Mouse (Mus musculus): Measurements from ENCODE around the gene Klhl3.

Klhl3 gene

DNA sequence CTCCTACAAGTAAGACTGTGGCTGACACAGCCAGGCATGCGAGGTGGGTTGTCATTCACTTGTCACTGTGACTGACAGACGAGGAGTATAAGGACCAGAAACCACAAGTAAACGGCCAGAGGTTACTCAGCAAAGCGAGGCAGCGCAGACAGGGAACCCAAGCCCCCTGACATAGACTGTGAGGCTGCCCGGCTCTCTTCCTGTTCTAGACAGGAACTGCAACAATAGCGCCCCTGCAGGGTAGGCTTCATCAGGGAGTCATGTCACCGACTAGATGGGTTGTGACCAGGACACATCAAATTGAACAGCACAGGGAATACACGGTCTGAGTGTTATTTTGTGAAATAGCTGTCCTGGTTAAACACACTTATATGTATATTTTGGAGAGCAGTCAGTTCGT is 93.0 kb downstream of the Klhl3 start:
- DNase-seq, result no peak

DNA sequence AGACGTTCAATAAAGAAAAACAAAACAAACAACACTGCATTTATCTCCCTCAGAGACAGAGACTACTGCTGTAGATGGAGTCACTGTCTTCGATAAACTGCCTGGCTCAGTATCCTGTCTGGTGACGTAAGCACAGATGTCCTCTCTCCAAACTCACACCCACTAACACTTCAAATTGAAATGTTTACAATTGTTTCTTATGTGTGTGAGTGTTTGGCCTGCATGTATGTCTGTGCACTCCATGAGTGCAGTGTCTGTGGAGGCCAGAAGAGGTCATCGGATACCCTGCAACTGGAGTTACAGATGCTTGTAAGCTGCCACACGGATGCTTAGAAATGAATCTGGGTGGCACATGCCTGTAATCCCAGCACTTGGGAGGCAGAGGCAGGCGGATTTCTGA is 96.1 kb downstream of the Klhl3 start:
- DNase-seq, result no peak

DNA sequence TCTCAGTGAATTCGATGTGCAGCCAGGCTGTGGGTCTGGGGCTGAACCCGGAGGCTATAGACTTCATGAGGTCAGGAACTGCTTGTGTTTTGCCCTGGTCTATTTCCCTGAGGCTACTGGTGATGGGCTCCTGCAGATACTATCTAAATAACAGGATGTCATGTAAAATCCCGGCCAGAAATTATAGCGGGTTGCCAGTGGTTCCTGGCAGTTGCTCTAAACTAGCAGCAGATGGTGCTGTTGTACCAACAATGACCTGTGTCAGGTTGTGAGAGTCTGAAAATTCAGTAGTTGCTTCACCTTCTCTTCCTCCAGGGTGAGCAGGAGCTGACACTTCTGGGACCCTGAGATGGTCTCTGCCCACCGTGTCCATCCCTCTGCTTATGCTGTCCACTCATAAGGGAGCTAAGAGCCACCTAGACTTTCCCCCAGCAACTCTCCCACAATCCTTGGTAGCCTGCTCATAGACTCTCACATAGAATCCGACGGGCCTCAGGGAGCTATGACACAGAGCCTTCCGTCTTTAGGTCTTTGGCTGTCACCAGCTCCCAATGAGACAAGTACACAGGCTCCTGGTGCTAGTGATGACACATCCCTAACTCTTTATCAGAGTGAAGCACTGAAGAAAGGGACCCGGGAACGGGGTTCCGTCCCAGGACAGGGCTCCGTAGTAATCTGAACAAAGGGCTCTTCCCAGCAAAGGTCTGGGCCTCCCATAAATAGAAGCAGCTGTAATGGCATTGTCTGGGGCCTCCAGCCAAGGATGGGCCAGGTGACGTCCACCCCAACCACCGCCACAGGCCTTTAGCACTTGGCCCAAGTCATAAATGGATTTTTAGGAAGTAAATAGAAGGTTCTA is 101.1 kb downstream of the Klhl3 start:
- peak; percentile 96 for DNase-seq

DNA sequence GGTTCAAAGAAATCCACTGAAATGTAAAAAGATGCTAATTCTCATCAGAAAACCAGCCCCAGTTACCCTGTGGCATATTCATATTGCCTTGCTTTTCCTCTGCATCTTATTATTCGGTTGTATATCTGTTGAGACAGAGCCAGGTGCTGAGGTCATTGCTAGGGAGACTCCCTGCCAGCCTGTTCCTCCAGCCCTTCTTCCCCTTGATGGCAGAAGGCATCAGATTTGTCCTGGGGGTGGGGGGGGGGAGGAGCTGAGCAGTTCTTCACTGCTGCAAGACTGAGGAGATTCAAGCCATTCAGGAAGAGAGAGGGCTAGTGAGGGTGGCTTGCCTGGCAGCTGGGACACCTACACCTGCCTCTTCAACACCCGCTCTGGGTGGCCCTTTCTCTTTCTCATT is 101.9 kb downstream of the Klhl3 start:
- DNase-seq, result peak; percentile 88

DNA sequence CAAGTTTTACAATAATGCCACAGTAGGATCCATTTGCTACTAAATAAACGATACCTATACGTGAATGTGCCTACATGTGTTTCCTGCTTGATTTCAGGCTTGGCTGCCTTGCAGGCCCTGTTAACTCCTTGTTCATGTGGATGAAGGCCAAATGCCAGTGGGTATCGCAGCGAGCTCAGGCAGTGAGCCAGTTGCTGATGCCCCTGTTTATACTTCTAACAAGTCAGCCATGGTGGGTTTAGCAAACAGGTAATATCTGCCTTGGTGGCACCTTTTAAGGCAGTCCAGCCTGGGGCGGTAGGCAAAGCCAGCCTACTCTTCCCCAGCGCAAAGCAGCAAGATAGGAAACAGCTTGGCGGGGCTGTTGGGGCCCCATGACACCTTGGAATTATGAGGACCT is 103.0 kb downstream of the Klhl3 start:
- peak; percentile 71 for DNase-seq

DNA sequence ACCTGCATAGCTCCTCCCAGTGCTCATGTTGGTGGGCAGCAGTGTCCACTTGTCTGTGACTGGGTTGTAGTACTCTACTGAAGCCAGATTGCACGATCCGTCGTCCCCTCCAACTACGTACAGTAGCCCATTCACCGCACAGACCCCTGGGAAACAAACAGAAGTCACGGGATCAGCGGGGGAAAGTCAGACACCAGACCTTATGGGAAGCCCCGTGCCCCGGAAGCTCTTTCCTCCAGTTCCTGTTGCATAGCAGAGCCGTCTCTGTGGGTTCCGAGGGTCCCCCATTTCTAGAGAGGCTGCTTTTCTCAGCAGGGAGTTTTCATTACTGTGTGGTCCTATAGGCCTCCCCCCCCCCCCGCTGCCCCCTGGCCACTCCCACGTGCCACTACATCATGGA is 104.1 kb downstream of the Klhl3 start:
- DNase-seq, result no peak

DNA sequence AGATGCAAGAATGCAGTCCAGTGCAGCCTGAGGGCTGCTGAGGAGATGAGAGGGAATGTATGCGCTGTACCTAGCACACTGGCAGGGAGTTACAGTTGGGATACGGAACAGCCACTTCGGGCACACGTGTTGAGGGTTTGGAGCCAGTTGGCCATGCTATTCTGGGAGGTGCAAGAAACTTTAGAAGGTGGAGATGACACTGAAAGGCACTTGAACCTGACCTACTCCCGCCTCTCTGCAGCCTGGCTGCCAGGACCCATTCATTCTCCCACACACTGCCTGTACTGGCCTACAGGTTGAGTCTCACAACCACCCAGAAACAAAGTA is 105.4 kb downstream of the Klhl3 start:
- DNase-seq, result no peak

DNA sequence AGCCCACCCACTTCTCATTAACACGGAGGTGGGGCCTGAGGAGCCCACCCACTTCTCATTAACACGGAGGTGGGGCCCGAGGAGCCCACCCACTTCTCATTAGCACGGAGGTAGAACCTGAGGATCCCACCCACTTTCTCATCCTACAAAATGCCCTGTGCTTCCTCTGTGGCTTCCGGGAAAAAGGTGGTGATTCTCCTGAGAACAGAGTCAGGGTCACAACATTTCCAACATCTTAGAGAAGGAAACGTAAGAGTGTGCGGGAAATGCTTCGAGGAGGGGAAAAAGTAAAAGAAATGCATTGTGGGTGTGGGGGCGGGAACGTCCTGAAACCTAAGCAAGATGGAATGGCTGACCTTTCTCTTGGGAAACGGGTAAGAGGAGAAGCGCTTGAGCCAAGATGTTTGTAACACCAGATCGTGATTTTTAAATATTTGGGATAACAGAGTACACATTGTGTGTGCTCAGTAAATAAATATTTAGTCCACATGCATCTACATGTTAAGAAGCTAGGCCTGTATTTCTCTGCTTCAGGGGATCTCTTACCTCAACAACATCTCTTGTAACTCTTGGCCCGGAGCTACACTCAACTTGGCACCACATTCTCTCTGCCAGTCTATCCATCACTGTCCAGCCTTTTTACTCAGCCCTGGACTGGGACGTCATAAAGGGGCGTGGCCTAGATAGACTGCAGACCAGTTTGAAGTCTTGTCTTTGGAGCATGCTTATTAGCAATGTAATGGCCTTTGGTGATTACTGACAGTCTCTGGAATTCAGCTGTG is 105.9 kb downstream of the Klhl3 start:
- no peak for DNase-seq

DNA sequence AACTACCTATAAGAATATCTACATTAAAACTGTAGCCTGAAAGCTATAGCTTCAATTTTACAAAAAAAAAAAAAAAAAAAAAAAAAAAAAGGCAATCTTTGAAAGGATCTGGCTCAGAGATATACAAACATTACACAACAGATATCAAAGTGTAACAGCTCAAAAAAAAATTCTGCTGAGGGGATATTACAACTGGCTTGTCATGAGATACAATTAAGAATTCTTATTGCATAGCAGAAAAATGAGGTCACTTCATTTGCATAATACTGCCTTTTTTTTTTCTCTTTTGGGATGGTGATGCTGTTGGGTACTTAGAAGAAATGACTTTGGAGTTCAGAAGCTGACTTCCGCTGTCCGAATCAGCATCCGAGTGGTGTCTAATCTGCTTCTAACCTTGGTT is 111.6 kb downstream of the Klhl3 start:
- DNase-seq, result no peak

DNA sequence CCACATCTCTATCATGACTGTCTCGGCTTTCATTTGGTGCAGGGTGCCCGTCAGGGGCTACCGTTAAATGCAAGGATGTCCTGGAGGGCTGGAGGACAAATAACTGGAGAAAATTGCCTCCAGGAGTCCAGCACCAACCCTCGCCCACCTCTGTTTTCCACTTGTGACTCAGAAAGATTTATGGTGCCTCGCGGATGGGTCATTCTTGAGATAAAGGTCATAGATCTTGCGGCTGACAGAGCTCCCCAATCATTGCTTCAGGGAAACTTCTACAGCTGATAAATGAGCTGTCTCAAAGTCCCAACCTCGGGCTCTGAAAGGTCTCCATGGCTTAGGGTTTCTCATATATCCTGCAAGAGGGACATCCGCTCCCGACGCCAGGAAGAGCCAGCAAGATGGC is 116.9 kb downstream of the Klhl3 start:
- no peak for DNase-seq

DNA sequence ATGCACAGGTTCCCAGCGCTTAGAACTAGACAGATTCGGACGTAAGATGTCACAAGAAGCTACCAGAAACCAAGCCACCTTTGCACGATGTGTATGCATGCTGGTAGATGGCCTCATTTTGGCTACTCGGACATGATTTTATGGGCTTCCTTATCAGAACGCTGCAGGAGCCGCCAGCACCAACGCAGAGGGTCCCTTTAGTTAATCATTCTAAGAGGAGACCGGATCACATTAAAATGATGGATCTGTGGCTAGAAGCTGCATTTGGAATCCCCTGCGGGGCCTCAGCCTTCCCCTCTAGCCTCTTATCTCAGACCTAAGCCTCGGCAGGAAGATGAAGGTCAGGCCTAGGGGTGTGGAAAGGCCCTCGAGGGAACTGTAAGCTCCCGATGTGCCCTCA is 117.5 kb downstream of the Klhl3 start:
- DNase-seq, result no peak

DNA sequence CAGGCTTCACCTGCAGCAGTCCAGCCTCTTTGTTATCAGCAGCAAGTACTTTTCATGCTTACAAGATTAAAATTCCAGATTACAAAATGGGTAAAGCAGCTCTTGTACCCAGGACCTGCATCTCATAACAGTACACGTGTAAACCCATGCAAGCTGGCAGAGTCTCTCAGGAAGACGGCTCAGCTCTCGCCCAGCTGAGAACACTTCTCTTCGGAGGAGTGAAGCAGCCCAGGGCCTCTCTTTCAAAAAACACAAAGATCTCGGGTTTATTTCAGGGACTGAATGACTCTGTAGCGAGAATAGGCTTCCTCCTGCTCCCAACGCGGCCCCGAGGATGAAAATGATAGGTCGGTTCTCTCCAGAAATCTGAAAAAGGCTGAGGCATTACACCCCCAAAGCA is 128.8 kb downstream of the Klhl3 start:
- no peak for DNase-seq

DNA sequence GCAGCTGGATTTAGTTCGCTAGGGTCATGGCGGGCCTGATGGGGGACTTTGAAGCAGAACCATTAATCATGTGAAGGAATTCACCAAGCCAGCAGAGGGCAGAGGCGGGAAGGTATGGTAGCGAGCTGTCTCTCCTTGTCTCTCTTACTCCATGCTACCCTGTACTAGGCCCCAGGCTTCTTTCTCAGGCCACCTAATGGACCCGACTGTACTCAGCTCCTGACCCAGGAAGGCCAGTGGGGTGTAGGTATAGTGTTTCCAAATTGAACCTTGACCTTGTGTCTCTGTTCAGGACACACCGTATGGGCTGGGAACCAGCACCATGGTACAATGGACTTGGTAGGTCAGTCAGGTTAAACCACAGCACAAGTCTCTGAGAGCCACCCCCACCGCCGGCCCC is 129.2 kb downstream of the Klhl3 start:
- no peak for DNase-seq

DNA sequence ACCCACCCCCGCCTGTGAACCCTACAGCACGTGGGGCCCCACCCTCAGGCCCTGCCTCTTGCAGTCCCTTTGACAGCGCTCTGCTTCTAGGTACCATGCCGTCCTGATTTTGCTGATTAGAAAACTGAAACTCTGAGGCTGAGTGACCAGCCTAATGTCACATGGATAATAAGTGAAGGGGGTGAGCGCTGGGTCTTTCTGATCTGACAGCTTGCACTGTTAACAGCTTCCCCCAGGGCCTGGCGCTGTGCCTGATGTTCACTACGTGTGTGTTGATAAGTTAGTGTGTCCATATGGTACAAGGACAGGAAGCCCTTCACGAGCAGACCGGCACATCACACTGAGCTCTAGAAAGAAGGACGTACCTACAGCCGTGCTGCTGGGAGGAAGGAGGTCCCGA is 130.1 kb downstream of the Klhl3 start:
- peak; percentile 76 for DNase-seq

DNA sequence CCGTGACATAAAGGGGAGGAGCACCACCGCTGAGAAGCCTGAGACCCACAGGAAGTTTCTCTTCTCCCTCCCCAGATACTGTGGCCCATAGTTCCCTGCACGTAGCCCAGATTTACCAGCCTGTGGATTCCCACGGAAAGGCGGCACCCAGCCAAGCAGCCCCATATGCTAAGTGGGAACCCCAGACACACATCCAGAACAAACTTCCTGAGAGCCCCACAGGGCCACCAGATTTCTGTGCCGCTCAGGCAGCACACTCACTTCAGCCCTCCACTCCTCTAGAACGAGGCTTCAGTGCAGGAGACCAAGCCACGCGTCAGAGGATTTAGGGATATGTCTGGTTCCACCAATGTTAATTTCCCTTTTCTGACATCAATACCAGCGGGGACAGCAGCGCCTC is 130.5 kb downstream of the Klhl3 start:
- peak; percentile 84 for DNase-seq

DNA sequence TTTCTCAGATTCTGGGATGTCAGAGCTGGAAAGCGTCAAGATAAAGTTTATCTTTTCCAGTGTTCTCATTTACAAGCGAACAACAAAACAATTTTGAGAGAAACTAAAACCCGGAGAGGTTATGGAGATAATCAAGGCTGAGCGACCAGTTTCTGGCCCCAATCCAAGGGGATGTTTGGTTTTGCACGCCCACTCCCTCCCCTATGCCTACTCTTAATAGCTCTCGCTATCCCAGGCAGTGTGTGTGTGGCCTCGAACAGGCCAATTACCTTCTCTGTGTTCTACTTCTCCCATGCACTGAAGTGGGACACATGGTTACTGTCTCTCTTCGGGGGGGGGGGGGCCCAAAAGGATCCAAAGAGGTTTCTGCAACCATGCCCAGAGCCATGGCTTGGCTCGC is 132.7 kb downstream of the Klhl3 start:
- DNase-seq, result no peak

DNA sequence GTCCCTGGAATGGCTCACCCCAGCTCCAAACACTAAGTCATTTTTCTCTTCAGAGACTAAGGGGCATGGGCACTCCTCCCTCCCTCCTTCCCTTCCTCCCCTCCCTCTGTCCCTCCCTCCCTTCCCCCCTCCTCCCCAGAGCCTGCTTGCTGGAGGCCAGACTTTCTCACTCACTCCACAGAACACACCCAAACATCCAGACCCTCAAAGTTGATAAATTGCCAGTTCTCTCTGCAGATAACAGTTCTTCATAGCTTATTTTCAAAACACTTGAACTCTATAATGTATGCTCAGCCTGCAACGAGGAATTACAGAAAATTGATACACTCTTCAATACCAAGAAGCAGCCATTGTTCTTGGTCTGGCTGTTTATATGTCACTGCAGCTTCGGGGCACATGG is 133.3 kb downstream of the Klhl3 start:
- DNase-seq, result no peak

DNA sequence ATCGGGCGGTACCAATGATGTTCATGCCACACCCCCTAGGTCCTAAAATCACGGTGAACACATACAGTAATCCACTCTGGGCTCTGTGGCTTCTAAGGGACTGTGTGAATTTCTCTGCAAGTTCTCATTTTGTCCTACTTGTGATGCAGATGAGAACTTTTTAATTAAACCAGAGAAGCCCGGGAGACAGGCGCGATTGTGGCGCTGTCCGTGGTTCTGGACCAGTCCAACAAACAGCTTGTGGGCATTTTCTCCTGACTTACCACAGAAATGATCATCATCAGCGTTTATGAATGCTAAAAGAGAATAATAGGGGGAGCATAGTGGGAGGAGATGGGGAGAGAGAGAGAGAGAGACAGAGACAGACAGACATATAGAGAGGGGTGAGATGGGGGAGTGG is 134.5 kb downstream of the Klhl3 start:
- DNase-seq, result no peak

DNA sequence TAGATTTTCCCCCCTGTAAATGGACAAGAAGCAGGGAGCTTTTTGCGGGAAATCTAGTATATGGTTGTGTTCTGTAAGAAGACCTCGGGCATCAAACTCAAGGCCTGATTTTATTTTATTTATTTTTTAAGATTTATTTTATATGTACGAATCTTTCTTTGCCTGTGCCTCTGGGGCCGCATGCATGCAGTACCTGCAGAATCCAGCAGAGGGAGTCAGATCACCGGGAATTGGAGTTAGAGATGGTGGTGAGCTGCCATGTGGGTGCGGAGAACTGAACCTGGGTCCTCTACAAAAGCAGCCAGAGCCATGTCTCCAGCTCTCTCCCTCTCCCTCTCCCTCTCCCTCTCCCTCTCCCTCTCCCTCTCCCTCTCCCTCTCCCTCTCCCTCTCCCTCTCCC is 135.7 kb downstream of the Klhl3 start:
- no peak for DNase-seq

DNA sequence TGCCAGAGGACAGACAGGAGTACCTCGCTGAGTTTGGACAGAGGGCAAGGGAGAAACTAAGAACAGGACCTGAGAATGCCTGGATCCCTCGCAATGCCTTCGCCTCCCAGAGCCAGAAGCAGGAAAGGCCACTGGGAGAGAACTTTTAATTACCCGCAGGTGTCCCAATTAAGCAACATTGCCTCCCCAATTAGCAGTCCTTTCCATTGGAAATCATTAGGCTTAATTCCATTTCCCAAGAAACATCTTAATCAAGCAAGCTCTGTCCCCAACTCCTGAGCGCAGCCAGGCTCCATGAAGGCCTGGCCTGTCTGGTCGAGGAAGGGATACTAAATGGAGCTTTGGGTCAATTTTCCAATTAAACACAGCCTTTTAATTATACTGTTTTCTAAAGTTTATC is 147.7 kb downstream of the Klhl3 start:
- DNase-seq, result no peak

DNA sequence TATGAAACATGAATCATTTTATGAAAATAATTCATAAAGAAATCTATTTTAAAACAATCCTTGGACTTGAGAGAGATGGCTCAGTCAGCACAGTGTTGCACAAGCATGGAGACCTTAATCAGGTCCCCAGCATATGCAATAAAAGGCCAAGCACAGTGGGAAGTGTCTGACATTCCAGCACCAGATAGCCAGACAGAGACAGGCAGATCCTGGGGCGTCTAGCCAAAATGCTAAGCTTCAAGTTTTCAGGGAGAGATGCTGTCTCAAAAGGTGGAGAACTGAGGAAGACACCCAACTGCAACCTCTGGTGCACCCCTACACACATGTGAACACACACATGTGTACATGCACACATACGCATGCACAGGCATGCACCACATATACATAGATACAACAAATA is 153.1 kb downstream of the Klhl3 start:
- peak; percentile 52 for DNase-seq

DNA sequence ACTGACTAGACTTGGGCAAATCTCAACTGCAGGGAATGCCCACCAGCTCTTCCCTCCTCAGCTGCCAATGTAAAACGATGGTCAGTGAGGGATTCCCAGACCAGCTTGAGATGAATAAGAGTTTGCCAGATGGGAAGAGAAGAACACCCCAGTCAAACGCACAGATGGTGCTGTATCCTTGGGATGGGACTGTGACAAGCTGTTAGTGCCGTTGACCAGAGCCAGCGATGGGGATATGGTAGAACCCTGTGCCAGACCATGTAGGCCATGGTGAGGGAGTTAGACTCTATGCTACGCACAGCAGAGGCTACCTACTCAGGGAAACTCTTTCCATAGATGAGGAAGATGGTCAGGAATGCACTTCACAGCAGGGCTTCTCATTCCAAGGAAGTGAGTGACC is 153.6 kb downstream of the Klhl3 start:
- peak; percentile 79 for DNase-seq
